Mouse (Mus musculus): ENCODE results near the gene Mthfd2. TPM values are rescaled to one million over a fixed set of nuclear protein-coding genes. Genes with fewer than 3 reads are reported as not detected.

Gene Mthfd2
- polyA plus RNA-seq (2017; shearing (Covaris generic)), result 10 to 100 TPM; 79.7 to 84.7 TPM

GRCm38 (mm10) chr6:83325525-83326393, at the start of gene Mthfd2, which contains the start of gene Mob1a:
Gene Mthfd2 (minus strand): TSS chr6:83325908.
Gene Mob1a (plus strand): TSS chr6:83326016.

GRCm38 (mm10) chr6:83348873-83349272, 23.2 kb upstream of the Mthfd2 start, which contains the start of gene Bola3:
Gene Bola3 (plus strand): TSS chr6:83349147.

Other genes with a start within 250 kb of the Mthfd2 start
- 10 to 100 TPM; 34.0 to 46.7 TPM for gene Pcgf1, start 248.0 kb downstream of the Mthfd2 start, polyA plus RNA-seq (2017; shearing (Covaris generic))
- gene Lbx2, start 239.5 kb downstream of the Mthfd2 start, polyA plus RNA-seq (2017; shearing (Covaris generic)), result under 1 TPM; 0.22 to 0.33 TPM
- 1 to 10 TPM; 3.9 to 7.1 TPM for gene Ccdc142, start 224.3 kb downstream of the Mthfd2 start, polyA plus RNA-seq (2017; shearing (Covaris generic))
- gene Gm42688, start 224.3 kb downstream of the Mthfd2 start, polyA plus RNA-seq (2017; shearing (Covaris generic)), result 1 to 10 TPM; 6.6 to 8.2 TPM
- gene Mrpl53, start 216.9 kb downstream of the Mthfd2 start, polyA plus RNA-seq (2017; shearing (Covaris generic)), result 10 to 100 TPM; 51.7 to 65.2 TPM
- 10 to 100 TPM; 86.0 to 98.4 TPM for gene Mogs, start 210.4 kb downstream of the Mthfd2 start, polyA plus RNA-seq (2017; shearing (Covaris generic))
- 10 to 100 TPM; 63.4 to 63.9 TPM for gene Wbp1, start 204.3 kb downstream of the Mthfd2 start, polyA plus RNA-seq (2017; shearing (Covaris generic))
- 10 to 100 TPM; 38.5 to 41.6 TPM for gene Ino80b, start 200.5 kb downstream of the Mthfd2 start, polyA plus RNA-seq (2017; shearing (Covaris generic))
- gene Rtkn, start 190.4 kb downstream of the Mthfd2 start, polyA plus RNA-seq (2017; shearing (Covaris generic)), result under 1 TPM; 0.26 to 0.30 TPM
- under 1 TPM; 0.38 to 0.82 TPM for gene Wdr54, start 169.5 kb downstream of the Mthfd2 start, polyA plus RNA-seq (2017; shearing (Covaris generic))
- not detected for gene 1700003E16Rik, start 169.5 kb downstream of the Mthfd2 start, polyA plus RNA-seq (2017; shearing (Covaris generic))
- gene Dctn1, start 160.0 kb downstream of the Mthfd2 start, polyA plus RNA-seq (2017; shearing (Covaris generic)), result 10 to 100 TPM; 43.0 to 63.2 TPM
- gene Slc4a5, start 106.1 kb downstream of the Mthfd2 start, polyA plus RNA-seq (2017; shearing (Covaris generic)), result under 1 TPM; 0.06 to 0.57 TPM
- 100 to 1,000 TPM; 129 to 176 TPM for gene Mob1a, start 108 bp upstream of the Mthfd2 start, polyA plus RNA-seq (2017; shearing (Covaris generic))
- 100 to 1,000 TPM in 1 of 2 experiments, 10 to 100 TPM in 1; 97.1 to 103 TPM for gene Bola3, start 23.2 kb upstream of the Mthfd2 start, polyA plus RNA-seq (2017; shearing (Covaris generic))
- 10 to 100 TPM; 45.8 to 52.3 TPM for gene Tet3, start 133.2 kb upstream of the Mthfd2 start, polyA plus RNA-seq (2017; shearing (Covaris generic))
- 10 to 100 TPM; 88.8 to 89.1 TPM for gene Dguok, start 181.1 kb upstream of the Mthfd2 start, polyA plus RNA-seq (2017; shearing (Covaris generic))
- 10 to 100 TPM; 16.3 to 18.2 TPM for gene Actg2, start 210.4 kb upstream of the Mthfd2 start, polyA plus RNA-seq (2017; shearing (Covaris generic))
- gene Stambp, start 246.8 kb upstream of the Mthfd2 start, polyA plus RNA-seq (2017; shearing (Covaris generic)), result 10 to 100 TPM; 26.0 to 33.6 TPM